Mouse (Mus musculus): ENCODE data around the gene Mtor.

The Mtor gene

GRCm38 (mm10) chr4:148484511-148484910, 36.1 kb downstream of the Mtor start:
- no peak for DNase-seq (ENCODE audit: low read depth, low spot score)

GRCm38 (mm10) chr4:148487841-148488240, 39.4 kb downstream of the Mtor start:
- DNase-seq (ENCODE audit: low read depth, low spot score), result no peak

- no peak for DNase-seq (ENCODE audit: low read depth, low spot score)
Measured at GRCm38 (mm10) chr4:148490502-148490901, 42.1 kb downstream of the Mtor start.

DNA sequence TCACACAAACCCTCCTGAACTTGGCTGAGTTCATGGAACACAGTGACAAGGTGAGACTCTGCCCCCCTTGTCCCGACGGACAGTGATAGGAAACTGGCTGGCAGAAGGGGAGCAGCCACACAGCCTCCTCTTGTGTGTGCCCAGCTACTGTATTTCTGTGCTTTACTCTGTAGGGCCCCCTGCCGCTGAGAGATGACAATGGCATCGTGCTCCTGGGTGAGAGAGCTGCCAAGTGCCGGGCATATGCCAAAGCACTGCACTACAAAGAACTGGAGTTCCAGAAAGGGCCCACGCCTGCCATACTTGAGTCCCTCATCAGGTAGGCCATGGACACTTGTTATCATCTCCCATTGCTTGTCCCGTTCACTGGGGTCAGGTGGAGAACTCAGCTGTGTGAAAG, 43.0 kb downstream of the Mtor start:
- no peak for DNase-seq (ENCODE audit: low read depth, low spot score)

DNA sequence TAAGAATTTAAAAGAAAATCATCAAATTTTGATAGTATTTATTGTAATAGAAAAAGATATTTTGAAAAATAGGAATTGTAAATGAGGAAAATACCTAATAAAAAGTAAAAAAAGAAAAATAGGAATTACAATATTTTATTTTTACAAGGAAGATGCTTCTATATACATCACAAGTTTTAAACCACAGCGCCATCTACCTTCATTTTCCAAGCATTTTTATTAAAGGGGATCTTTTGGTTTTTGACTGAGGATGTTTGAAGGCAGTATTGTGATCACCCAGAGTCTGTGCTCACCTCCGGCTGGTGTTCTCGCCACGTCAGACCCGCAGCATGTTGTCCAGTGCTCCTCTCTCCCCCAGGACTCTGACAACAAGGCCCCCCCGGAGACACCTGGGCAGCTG, 46.7 kb downstream of the Mtor start:
- DNase-seq (ENCODE audit: low read depth, low spot score), result no peak

DNA sequence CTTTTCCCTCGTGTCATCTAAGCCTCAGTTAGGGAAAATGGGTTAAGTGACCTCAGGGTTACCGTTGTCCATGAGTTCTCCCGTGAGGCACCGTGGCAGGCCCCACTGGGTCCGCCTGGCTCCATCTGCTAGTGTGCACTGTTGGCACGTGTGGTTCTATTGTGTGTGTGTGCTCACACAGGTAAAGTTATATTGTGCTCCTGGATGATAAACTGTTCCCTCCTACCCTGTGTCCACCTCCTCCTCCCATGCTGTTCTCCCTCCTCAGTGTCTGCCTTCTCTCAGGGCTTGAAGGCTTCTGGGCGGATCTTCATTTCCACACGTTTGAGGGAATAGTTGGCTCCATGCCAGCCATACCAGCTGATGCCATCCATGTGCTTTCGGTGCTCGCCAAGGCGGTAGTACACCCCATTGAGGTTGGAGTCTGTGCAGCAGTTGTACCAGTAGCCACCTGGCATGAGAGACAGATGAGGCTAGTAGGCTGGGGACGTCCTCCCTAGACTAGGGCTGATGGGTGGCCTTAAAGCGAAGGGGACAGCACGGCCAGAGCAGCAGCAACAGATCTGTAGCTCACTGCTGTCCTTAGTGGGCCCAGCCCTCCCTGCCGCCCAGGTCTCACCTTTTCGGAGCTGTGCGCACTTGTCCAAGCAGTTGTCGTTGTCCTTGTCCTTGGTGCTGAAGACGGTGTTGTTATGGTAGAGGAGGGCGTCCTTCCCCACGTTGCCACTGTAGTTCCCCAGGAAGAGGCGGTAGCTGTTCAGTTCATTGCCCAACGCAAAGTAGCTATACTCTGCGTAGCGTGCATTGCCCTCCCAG, 47.7 kb downstream of the Mtor start:
- no peak for DNase-seq (ENCODE audit: low read depth, low spot score)

DNA sequence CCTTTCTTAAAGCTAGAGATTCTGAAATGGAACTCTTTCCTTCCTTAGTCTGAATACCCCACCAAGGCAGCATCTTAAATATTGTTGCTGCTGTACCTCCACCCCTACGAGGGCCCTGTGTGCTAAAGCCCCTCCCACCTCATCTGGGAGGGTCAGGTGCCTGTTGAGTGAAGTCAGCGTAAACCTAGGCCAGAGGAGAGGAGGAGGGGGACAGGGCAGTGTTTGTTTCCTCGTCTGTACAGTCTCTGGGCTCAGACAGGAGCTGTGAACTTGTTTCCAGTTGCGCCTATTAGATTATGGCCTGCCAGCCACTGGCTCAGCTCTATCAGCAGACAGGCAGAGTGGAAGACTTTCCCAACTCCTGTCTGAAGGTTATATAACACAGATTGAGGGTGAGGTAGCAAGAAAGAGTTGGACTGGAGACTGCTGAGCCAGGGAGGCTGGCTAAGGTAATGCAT, 52.0 kb downstream of the Mtor start, which contains the start of gene Angptl7:
Gene Angptl7 (minus strand): TSS at position 51 of the 458 bp plus-strand sequence.
- DNase-seq (ENCODE audit: low read depth, low spot score), result no peak

DNA sequence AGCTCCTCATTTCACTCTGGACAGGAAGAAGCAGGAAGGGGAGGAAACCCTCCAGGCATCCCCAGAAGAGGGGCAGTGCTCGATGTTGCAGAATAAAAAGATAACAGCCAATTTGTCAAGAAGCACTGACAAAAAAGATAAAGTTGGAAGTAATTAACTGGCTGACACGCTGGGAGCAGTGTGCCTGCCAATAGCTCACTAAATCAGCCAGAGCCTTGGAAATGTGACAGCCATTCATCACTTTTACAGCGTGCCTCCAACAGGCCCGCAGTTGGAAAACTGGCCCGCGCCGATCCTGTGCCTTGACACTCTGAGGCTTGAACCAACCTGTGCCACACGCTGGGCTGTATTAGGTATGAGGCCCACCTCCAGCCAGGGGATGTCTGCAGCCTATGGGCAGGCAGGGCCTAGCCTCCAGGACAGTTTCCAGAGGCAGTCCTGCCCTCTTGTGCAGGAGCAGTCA, 56.1 kb downstream of the Mtor start:
- no peak for DNase-seq (ENCODE audit: low read depth, low spot score)

- DNase-seq (ENCODE audit: low read depth, low spot score), result no peak
Measured at GRCm38 (mm10) chr4:148507585-148507984, 59.2 kb downstream of the Mtor start.

- DNase-seq (ENCODE audit: low read depth, low spot score), result peak; percentile 78
Measured at GRCm38 (mm10) chr4:148508084-148508849, 59.9 kb downstream of the Mtor start.

DNA sequence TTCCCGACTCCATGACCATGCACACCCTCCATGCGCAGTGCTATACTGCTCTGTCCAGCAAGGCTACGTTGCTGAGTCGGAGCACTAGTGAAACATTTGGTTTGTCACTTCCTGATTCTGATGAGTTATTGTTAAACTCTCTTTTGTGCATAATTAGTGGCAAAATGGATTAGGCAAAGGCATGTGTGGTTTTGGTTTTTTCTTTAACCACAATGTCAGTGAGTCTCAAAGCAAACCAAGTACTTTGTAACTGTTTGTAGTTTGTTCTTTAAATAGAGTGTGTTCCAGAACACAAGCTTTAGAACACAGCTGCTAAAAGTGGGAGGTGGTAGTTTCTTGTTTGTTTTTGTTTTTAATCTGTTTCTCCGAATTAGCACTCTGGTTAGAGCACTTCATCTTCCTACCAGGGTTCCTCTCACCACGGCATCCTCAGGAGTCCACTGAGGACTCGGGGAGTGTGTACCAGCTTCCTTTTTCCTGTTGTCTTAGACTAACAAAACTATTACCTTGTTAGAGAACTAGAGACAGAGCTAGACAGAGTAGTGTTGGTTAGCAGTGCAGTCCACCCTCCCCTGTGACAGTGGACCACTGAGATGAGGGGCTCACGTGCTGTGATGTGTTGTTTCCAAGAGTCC, 61.2 kb downstream of the Mtor start:
- peak; percentile 52 for DNase-seq (ENCODE audit: low read depth, low spot score)

GRCm38 (mm10) chr4:148510691-148511090, 62.3 kb downstream of the Mtor start:
- DNase-seq (ENCODE audit: low read depth, low spot score), result no peak

DNA sequence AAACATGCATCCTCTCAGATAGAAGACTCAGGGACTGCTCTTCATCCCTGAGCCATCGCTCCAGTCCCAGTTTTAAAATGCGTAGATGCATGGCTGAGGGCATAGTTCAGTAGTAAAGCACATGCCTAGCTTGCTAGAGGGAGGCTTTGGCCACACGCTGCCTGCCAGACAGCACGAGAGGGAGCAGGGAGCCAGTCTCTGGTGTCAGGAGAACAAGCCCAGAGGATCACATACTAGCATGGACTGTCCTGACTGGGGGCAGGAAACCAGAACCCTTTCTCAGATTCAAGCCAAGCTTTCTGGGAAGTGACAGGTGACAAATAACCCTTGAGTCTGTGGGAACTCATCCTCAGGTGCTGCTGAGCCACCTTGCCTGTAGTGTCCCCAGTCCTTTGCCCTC, 62.9 kb downstream of the Mtor start:
- DNase-seq (ENCODE audit: low read depth, low spot score), result no peak

DNA sequence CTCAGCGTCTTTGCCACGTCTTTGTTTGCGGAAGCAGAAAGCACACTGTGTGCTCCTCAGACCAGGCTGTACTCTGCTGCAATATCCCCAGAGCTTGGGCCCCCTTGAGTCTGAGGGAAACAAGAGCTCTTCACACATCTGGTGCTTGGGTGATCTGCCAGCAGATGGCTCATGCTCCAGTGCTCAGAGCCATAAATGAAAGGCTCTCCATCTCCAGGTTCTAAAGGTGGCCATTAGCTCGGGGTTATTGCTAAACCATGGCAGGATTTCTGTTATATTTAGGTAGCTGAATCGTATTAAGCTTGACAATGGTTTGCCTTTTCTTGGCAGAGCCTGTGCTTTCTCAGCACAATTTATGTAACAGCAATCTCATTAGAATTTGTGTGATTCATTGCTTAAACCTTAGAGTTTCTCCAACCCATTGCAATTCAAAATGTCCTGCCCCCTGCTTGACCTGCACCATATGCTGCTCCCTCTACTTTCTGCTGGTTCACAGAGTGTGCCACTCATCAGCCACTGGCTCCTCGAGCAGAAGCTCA, 64.7 kb downstream of the Mtor start:
- peak; percentile 62 for DNase-seq (ENCODE audit: low read depth, low spot score)

DNA sequence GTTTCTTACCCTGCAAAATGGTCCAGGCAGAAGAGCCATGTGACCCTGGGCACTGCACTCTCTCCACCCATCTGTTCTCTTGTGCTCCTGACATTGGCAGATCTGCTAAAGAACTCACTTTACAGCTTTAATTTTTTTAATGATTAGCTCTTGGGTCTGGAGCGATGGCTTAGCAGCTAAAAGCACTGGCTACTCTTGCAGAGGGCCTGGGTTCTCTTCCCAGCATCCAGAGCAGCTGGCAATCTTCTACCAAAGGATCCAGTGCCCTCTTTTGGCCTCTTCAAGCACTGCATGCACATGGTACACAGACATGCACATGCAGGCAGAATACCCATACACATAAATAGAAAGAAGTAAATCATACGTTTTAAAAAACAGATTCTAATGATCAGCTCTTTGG, 66.9 kb downstream of the Mtor start:
- DNase-seq (ENCODE audit: low read depth, low spot score), result no peak

DNA sequence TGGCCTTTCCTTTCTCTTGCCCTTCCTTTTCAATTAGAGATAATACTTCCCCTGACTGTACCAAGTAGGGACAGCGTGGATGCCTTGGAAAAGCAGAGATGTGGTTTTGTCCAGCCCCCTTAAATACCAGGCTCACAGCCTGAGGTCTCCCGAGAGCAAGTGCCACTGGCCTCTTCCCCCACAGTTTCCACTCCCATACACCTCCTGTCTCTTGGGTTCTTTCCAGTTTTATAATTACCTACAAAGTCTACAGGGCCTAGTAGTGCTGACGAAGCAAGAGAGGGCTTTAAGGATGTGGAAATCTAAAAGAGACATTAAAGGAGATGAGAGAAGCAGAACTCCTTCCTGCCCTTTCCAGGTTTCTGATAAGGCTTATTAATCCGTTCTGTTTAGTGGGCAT, 69.4 kb downstream of the Mtor start:
- no peak for DNase-seq (ENCODE audit: low read depth, low spot score)

- peak; percentile 49 for DNase-seq (ENCODE audit: low read depth, low spot score)
Measured at GRCm38 (mm10) chr4:148518235-148518795, 69.9 kb downstream of the Mtor start.

- no peak for DNase-seq (ENCODE audit: low read depth, low spot score)
Measured at GRCm38 (mm10) chr4:148523538-148523937, 75.1 kb downstream of the Mtor start.

GRCm38 (mm10) chr4:148527158-148527910, 78.9 kb downstream of the Mtor start:
- DNase-seq (ENCODE audit: low read depth, low spot score), result no peak

GRCm38 (mm10) chr4:148530351-148530750, 81.9 kb downstream of the Mtor start:
- no peak for DNase-seq (ENCODE audit: low read depth, low spot score)

DNA sequence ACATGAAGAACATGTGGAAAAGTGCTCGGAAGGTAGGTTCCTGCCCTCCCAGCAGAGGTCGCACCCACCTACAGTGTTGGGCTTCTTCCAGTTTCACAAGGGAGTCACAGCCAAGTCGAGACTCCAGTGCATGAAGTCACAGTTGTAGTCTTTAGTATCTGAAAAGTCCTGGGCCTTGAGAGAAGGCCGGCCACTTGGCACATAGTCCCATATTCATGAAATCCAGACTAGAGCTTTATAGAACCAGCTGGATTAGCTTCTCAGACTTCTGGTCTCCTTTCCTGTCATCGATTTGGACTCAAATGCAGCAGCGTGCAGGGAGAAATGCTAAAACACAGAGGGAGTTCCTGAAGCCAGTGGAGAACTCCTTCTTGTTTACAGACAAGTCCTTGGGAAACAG, 82.4 kb downstream of the Mtor start:
- no peak for DNase-seq (ENCODE audit: low read depth, low spot score)
